In the genomic region with DNA sequence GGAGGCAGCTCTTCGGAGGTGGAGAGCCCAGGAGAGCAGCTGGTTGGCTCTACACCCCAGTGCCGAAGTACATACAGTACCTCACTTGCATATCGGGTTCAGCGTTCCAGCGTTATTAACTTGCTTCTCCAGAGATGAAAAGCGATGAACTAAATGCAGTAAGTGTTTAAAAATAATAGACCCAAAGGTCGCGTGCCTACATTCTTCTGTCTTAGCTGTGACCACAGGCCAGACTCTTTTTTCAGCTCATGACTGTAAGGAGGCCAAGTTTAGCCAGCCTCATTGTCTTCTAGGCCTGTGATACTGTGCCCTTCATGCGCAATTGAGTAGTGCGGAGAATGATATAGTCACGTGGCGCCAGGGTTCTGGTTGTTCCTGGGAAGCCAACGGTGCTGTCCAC, we compare ENCODE assay signal across 9 mouse cellular contexts.
DNase-seq lines count a peak whose midpoint lies in the region; ATAC-seq and TF ChIP-seq lines count a peak whose summit lies in the region.
"Had no signal": no experiment of that assay in that cellular context is flagged by ENCODE, and none has a peak within 500 bp of the region (broad histone marks: within the 10 kb centered on the region; RNA-seq: fewer than 3 reads in every experiment).

No protein-coding gene starts in this region.

- WGBS in heart, embryonic 14.5 days, result 53% methylated on average over 13 of the region's 13 CpGs
- 94% methylated on average over 12 of the region's 13 CpGs for WGBS in macrophage (ENCODE audit: missing documents)
- 85% methylated on average over 13 of the region's 13 CpGs for WGBS in forebrain, embryonic 13.5 days

- H3K36me3 ChIP-seq in heart, embryonic 14.5 days (ENCODE audit: control insufficient read depth, insufficient read depth, low read length), result no peaks in the 10 kb centered on the region
- H3K36me3 ChIP-seq in macrophage (ENCODE audit: inconsistent target), result no peaks in the 10 kb centered on the region
- no peaks in the 10 kb centered on the region for H3K36me3 ChIP-seq in forebrain, embryonic 13.5 days (ENCODE audit: poor library complexity, severe bottlenecking)

- peak; percentile 63 for DNase-seq in gastrocnemius, adult 2 months
- DNase-seq in gastrocnemius, postnatal 4 days (ENCODE audit: low spot score in 2 of 2), result no peak
- peak; percentile 37 for DNase-seq in lung, postnatal 36 days
- no peak for DNase-seq in lung, postnatal 14 days
- no peak for DNase-seq in embryo, embryonic 10 days (ENCODE audit: low spot score)

- H3K4me2 ChIP-seq in heart, embryonic 14.5 days (ENCODE audit: low read length), result no peak overlapping the region
- H3K4me2 ChIP-seq in forebrain, embryonic 13.5 days, result no peak overlapping the region

- H3K9me3 ChIP-seq in heart, embryonic 14.5 days (ENCODE audit: control insufficient read depth, low read length), result no peaks in the 10 kb centered on the region
- H3K9me3 ChIP-seq in forebrain, embryonic 13.5 days (replicated peaks), result no peaks in the 10 kb centered on the region

- peaks cover 100% of the 10 kb centered on the region for H3K79me2 ChIP-seq in macrophage (ENCODE audit: inconsistent target)

- no peak for TF ChIP-seq CTCF in gastrocnemius, adult 2 months (IDR thresholded peaks at IDR 0.05)

- H3K4me1 ChIP-seq in heart, embryonic 14.5 days (ENCODE audit: control insufficient read depth in 2 of 2, insufficient read depth in 2 of 2, low read length in 2 of 2), result peaks cover 38 to 84% of the 10 kb centered on the region in 2 experiments
- H3K4me1 ChIP-seq in forebrain, embryonic 13.5 days, result peaks cover 79% of the 10 kb centered on the region

- ATAC-seq in heart, embryonic 14.5 days (ENCODE audit: insufficient number of reproducible peaks, insufficient read depth, low FRiP score, low read depth), result no peak
- no peak for ATAC-seq in forebrain, embryonic 13.5 days
- ATAC-seq: midbrain, embryonic 16.5 days had no signal

- H3K4me3 ChIP-seq in gastrocnemius, adult 2 months, result peak overlapping the region; percentile 48
- no peak overlapping the region for H3K4me3 ChIP-seq in heart, embryonic 14.5 days (ENCODE audit: control insufficient read depth in 1 of 2, insufficient read depth in 1 of 2, low read depth in 1 of 2, low read length in 2 of 2)
- H3K4me3 ChIP-seq in macrophage (ENCODE audit: inconsistent target), result no peak overlapping the region
- no peak overlapping the region for H3K4me3 ChIP-seq in forebrain, embryonic 13.5 days

- H3K9ac ChIP-seq in heart, embryonic 14.5 days (ENCODE audit: low read length), result no peak overlapping the region
- no peak overlapping the region for H3K9ac ChIP-seq in forebrain, embryonic 13.5 days

- intact Hi-C loops in gastrocnemius, adult 2 months (cut with DNase I), result no loop called here

- no peaks in the 10 kb centered on the region for H3K27me3 ChIP-seq in heart, embryonic 14.5 days (ENCODE audit: control insufficient read depth, insufficient read depth, low read length)
- no peaks in the 10 kb centered on the region for H3K27me3 ChIP-seq in forebrain, embryonic 13.5 days

- H3K27ac ChIP-seq in gastrocnemius, adult 2 months, result peak overlapping the region; percentile 83
- H3K27ac ChIP-seq in heart, embryonic 14.5 days (replicated peaks in 1 of 2; ENCODE audit: control insufficient read depth in 1 of 2, insufficient read depth in 1 of 2, low read depth in 2 of 2, low read length in 2 of 2), result peak overlapping the region; percentile 2 to 46; a peak in 3 of 4 replicates
- H3K27ac ChIP-seq in macrophage, result peak overlapping the region; percentile 76
- H3K27ac ChIP-seq in forebrain, embryonic 13.5 days, result no peak overlapping the region

Comparison
In these comparisons a context has a peak if more than half of its experiments do, and no peak if none do; other contexts are left out.
1. DNase-seq: peak in gastrocnemius, adult 2 months (single experiment) and lung, postnatal 36 days (single experiment); none in gastrocnemius, postnatal 4 days (0 of 2), lung, postnatal 14 days (single experiment) and embryo, embryonic 10 days (single experiment).